In the genomic region with DNA sequence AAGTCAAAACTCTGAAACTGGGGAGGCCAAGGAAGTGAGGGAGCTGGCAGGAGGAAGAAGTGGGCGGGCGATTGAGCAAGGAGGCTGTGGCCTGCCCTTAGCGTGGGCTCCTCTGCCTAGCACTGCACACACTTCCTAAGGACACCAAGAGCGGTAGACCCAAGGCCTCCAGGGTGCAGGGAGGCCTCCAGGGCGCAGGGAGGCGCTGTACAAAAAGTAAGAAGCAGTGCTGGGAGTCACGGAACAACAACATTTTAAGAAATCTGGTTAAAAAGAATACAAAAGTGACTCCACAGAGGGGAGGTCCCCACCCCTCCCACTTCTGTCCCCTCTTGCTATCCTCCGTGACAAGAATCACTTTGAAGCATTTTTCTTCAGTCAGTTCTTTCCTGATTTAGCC, we compare ENCODE assay signal across 12 mouse cellular contexts.
"Had no signal": no experiment of that assay in that cellular context is flagged by ENCODE, and none has a peak within 500 bp of the region (broad histone marks: within the 10 kb centered on the region; RNA-seq: fewer than 3 reads in every experiment).

No protein-coding gene starts in this region.

- H3K36me3 ChIP-seq: limb, embryonic 13.5 days; liver, embryonic 15.5 days had no signal

- DNase-seq: left cerebral cortex, postnatal 4 days; lung, embryonic 14.5 days; lung, postnatal 10 days; lung, postnatal 4 days; thymus, postnatal 36 days had no signal

- H3K27me3 ChIP-seq: liver, embryonic 15.5 days; midbrain, embryonic 13.5 days; neural tube, embryonic 15.5 days had no signal

- ATAC-seq: midbrain, embryonic 13.5 days had no signal

- H3K4me2 ChIP-seq: limb, embryonic 13.5 days; liver, embryonic 15.5 days; lung, embryonic 14.5 days; midbrain, embryonic 13.5 days; neural tube, embryonic 15.5 days had no signal

- H3K4me3 ChIP-seq: limb, embryonic 13.5 days; liver, embryonic 15.5 days; midbrain, embryonic 13.5 days; myocyte; neural tube, embryonic 15.5 days had no signal

- H3K4me1 ChIP-seq: limb, embryonic 13.5 days; liver, embryonic 15.5 days; midbrain, embryonic 13.5 days; neural tube, embryonic 15.5 days had no signal

- H3K9ac ChIP-seq: limb, embryonic 13.5 days; liver, embryonic 15.5 days; lung, embryonic 14.5 days; midbrain, embryonic 13.5 days; neural tube, embryonic 15.5 days had no signal

- H3K9me3 ChIP-seq: limb, embryonic 13.5 days; liver, embryonic 15.5 days; midbrain, embryonic 13.5 days; neural tube, embryonic 15.5 days had no signal

- H3K27ac ChIP-seq: kidney, postnatal 0 days; limb, embryonic 13.5 days; liver, embryonic 15.5 days; midbrain, embryonic 13.5 days; neural tube, embryonic 15.5 days; stomach, postnatal 0 days had no signal
